Mouse (Mus musculus): ENCODE data around the gene Cxcl9.
"Not testable (repeated sequence)": the region's sequence is repeated elsewhere in the genome, so short reads cannot be mapped to it uniquely, and the experiment has no call there.

The Cxcl9 gene

DNA sequence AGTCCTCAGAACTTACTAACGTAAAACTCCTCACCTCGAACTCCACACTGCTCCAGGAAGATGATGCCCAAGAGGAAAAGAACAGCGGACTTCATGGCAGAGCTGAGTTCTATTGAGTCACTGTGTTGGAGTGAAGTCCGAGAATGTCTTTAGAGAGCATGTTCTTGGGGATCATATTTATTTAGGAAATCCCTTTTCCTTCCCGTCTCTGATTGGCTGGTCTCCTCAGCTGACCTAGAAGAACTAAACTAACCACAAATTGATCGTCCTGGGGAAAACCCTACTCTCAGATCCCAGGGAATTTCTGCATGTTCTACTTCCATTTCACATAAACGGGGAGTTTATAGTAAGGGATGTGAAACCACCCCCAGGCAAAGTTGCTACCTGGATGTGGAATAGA, at the start of gene Cxcl9:
Gene Cxcl9, minus strand, starts transcription at position 151 of the 400 bp plus-strand sequence.
- no peak for DNase-seq (ENCODE audit: extremely low read depth, low read depth)

DNA sequence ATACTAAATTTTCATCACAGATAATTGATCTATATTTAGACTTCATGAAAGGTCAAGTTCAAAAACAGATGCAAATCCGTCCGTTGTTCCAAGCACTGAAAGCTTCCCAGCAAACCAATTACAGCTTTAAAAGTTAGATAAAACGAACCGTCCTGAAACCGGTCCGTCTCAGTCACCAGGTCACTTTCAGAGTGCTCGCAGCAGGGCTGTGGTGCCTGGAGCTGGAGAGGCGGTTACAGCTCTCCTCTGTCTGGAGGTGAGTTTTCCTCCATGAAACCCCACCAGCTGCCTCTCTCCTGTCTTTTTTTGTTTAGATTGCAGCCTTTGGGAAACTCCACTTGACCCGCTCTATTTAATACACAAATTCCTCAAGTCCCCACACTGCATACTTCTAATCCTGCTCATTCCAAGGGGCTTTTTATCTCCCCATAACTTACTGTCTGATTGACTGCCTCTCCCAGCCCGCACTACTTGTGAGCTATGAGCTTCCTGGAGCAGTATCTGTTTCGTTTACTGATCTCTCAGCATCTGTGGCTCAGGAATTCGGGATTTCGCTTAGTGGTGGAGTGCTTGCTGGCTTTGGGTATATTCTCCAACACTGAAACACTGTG, 49.0 kb upstream of the Cxcl9 start:
- DNase-seq (ENCODE audit: extremely low read depth, low read depth) = no peak

DNA sequence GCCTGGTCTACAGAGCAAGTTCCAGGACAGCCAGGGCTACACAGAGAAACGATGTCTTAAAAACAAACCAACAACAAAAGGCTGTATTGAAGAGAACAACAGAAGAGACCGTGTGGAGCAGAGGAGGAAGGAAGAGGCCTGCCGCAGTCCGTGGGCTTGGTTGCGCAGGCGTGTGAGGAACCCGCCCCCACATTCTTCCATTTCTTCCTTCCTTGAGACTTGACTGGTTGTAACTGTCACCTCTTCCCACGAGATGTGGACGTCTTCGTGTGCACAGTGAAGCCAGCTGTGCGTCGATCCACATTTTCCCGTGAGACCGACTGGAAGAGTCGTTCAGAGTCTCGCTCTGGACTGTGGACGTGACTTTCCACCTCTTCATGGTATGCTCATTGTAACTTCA, 47.5 kb upstream of the Cxcl9 start:
- no peak for DNase-seq (ENCODE audit: extremely low read depth, low read depth)

DNA sequence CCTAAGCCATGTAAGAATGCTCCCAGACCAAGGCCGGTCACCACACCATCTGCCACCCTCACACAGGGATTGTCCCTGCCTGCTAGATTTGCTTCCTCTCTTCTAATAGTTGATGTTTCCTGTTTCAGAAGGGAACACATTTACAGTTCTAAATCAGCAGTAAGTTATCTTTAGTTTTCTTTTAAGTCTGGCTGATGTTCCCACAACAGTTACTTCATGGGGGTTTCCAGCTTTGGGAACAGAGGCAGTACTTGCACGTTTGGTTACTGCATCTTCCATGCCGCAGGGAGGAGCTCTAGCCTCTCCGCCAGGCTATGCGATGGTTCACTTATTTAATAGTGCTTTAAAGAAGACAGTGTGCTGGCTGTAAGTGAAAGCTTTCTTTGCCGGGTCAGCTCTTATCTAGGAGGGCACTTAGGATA, 46.9 kb upstream of the Cxcl9 start:
- no peak for DNase-seq (ENCODE audit: extremely low read depth, low read depth)

DNA sequence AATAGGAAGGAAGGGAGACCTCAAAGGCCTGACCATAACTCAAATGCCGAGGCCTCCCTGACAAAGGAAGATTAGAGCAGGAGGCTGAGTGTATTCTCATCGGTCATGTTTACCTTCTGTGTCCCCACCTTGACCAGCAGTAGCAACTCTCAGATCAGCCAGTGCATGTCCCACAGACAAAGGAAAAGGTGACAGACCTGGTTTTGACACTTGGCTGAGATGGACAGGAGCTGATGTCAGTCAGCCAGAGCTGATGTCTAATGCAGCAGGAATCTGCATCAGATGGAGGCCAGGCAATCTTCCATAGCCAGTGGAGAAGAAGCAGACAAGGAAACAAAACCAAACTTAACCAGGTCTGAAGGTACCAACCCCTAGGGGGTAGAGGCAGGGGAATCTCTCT, 44.7 kb upstream of the Cxcl9 start:
- no peak for DNase-seq (ENCODE audit: extremely low read depth, low read depth)

DNA sequence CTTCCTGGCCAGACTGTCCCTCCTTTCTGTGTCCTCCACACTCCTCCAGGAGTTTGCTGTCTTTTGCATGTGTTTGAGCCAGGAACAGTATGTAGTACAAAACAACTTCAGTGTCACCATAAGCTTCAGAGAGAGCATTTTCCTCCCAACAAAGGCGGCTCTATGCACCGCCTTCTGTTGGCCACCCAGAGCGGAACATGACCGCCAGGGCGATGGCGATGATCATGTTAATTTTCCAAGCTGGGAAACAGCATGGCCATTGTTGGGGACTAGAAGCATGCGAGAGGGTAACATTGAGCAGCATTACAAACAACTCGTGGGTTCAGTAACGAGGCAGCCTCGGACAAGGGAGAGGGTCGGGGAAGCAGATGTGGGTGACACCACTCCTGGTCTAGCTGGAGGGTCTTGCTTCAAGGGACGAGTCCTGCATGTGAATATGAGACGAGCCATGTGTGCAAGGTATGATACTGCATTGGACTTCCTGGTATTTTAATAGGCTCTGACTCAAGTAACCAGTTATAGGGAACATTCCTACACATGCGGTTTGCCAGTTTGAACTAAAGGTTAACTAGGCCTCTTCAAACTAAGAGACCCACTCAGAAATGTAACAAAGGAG, 43.6 kb upstream of the Cxcl9 start:
- DNase-seq (ENCODE audit: extremely low read depth, low read depth) = no peak

DNA sequence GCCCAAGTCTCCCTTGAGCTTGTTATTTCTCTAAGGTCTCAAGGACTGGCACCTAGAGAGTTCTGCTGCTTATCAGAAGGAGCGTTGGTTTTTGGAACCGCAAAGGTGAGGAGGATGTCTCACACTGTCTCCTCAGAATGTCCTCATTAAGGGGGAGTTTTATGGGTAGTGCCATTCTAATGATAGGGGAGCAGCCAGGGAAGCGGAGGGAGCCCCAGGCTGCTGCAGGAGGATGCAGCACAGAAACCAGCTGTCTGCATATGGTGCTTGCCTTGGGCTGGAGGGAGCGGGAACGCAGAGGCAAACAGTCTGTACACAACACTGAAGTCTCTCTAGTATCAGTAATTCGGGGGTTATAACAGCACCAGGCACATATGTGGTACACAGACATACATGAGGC, 43.0 kb upstream of the Cxcl9 start:
- DNase-seq (ENCODE audit: extremely low read depth, low read depth) = no peak

DNA sequence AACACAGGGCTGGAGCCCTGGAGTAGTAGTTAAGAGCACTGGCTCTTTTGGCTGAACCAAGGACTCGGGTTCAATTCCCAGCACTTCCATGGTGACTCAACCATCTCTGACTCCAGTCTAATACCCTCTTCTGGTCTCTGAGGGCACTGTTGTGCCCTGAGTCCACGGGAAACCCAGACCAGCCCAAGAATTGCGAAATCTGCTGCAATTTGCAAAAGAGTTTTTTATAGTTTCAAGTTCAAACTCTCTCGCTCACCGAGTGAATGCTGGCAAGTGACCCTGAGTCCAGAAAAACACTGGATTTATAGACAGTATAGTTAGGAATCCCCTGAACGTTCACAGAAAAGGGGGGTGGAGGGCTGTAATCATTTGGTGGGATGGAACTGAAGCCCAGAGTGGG, 42.5 kb upstream of the Cxcl9 start:
- no peak for DNase-seq (ENCODE audit: extremely low read depth, low read depth)

DNA sequence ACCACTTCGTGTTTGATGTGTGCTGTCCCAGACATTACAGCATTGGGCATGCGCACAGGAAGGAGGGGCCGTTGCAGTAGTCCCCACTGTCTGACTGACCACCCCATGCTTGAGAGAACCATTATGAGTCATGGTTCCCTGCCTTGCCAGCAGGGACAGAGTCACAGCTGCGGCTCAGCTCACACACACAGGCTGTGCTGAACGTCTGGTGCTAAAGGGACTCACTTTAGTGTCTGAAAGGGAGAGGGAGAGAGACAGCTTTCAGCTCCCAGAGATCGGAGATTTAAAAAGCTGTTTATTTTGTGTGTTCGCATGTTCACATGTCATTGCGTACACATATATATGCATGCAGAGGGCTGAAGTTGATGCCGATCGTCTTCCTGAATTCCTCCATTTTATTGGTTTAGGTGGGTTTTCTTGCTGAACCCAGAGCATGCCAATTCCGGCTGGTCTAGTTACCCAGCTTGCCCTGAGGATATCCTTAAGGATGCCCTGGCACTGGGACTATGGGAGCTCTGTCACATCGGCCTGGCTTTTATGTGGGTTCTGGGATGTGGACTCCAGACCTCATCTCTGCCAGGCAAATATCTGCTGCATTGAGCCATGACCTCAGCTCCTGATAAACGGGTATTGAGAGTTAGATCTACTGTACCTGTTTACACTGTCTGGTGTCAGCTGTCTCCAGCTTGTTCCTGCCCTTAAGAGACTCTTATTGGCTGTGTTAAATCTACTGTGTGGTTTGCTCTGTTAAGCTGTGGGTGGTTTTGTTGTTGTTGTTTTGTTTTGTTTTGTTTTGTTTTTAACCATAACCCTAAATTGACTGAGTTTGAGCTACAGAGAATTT, 41.5 kb upstream of the Cxcl9 start:
- DNase-seq (ENCODE audit: extremely low read depth, low read depth) = no peak

DNA sequence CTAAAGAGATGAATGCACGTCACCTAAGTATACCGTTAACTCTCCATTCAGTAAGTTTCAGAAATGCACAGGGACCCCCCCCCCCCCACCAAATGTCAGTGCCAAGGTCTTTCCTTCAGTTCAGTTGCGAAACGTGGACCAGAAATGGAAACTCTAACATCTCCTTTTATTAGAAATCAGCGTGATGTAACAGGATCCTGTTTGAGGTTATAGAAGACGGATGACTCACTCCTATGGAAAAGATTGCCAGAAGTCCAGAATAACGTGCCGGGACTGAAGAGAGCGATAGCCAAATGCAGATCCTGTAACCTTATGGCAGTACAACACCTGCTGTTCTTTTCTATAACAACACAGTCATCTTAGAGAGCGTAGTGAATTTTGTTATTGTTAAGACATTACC, 40.5 kb upstream of the Cxcl9 start:
- DNase-seq (ENCODE audit: extremely low read depth, low read depth) = no peak

DNA sequence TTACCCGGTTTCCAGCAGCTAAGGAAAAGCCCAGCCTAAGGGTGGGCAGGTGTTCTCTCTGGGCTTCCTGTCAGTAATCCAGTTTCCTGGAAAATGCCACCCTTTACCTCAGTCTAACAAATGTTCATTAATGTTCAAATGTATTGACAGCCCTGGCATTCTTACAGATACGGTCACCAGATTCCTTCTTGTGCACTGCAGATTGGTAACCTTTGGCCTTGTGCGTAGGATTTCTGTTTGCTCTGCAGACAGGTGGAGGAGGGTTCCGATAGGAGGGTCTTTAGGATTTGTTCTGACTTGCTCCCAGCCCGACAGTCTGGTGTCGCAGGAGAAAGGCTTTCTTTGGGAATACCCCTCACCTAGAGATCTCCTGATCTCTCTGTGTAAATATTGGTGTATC, 38.7 kb upstream of the Cxcl9 start:
- DNase-seq (ENCODE audit: extremely low read depth, low read depth) = no peak

DNA sequence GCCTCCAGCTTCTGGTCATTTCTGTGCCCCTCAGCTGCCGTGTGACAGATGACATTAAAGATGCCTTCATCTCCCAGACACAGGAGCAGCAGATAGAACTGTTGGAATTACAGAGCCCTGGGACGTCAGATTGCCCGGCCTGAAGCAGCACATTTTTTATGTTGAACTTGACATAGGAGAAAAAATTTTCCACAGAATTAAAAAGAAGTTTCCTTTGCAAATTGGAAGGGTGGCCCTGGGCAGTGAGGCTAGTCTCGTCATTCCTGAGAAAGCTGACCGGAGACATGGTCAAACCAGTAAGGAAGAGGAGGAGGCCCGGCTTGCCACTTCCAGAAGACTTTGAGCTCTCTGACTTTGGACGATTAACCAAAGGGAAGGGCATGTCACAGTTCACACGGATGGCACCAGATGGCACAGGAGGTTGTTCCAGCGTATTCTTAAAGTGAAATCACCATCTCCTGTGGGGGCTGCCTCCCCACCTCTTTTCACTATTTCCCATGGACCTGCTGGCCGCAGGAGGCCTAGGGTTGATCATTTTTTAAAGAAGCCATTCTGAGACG, 37.3 kb upstream of the Cxcl9 start:
- DNase-seq (ENCODE audit: extremely low read depth, low read depth) = no peak

DNA sequence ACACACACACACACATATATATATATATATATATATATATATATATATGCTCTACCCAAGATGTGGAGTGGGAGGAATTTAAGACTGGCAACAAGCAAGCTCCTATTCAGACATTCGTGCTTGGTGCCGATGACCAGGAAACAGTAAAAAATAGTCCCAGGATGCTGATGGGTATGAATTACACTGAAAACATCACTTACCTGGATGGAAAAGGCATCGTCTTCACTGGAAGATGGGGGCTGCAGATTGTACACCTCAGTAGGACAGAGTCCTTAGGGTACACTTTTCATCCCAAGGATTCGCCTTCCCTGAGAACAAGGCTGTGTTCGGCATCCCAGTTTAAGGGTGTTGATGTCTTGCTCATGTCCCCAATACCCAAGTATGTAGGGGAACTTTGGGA, 36.1 kb upstream of the Cxcl9 start:
- DNase-seq (ENCODE audit: extremely low read depth, low read depth) = no peak

DNA sequence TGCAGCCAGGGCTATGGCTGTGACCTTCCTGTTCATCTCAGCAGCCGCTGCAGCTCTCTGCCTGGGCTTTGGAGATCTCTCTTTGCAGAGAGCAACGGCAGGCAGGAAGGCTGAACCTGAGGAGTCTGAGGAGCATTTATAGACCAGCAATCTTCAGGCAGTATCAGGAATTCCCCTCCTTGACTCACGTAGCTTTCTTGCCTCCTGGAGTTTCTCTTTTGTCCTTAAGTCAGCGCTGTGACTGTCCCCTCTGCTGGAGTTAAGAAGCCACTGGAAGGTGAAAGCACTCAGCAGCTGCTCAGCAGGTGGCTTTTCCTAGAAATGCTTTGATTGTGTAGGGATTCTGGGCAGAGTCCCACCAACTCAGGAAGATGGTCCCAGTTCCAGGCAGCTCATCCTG, 35.3 kb upstream of the Cxcl9 start:
- no peak for DNase-seq (ENCODE audit: extremely low read depth, low read depth)

DNA sequence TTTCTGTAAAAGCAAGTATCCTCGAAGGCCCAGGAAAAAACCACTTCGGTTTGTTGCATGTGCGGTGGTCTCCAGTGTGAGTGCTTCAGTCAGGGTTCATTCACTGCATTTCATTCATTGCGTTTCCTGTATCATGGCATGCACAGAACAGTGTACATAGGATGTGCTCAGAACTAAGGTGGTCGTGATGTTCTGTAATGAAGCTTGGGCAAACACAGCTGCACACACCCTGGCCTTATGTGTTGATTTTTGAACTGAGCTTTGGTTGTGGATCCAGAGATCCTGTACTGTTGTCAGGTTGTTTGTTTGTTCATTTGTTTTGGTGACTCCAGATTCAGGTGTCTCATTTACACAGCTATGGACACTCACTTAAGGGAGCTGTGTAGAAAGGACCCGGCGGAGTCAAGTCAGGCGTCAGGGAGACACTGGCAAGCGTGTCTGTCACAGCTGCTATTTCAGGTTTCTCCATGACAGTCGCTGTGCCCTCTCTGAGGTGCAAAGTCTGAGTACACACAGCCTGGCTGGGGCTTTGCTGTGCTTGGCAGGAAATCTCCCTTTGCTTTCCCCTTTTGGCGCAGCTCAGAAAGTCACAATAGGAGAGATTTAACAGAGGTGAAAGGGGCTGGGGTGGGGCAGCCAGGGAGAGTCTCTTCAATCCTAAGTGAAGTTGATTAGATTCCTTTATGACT, 31.0 kb upstream of the Cxcl9 start:
- DNase-seq (ENCODE audit: extremely low read depth, low read depth) = no peak

DNA sequence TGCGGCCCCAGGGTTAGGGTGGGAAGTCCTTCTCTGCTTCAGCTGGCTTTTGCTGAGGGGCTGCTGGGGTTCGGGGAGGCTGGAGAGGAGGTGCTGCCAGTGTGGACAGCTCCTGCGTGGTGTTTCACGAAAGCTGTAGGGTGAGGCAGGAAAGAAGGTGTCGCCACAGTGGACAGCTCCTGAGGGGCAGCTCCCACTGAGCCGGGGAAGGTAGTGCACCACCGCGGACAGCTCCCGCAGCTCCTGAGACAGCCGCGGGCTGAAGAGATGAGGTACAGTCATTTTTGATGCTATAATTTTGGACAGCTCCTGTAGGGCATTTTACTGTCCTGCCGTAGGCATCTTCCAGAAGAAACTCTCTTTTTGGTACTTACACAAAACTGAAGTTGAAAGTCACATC, 30.2 kb upstream of the Cxcl9 start:
- DNase-seq (ENCODE audit: extremely low read depth, low read depth) = no peak

DNA sequence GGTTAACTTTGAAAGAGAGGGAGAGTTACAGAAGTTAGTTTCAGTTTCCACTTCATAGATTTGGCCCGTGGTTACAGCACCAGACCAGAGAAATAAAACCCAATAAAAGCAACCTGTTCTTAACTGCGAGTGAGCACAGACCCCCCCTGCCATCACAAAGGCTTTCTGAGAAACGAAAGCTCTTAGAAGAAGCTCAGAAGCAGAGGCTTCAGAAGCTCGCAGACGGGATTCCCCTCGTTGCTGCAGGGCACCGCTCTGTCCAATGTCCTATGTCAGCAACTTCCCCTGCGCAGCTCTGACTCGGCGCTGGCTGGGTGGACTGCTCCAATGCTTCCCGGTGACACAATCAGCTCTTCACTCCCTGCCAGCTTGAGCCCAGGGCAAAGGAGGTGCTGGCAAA, 25.6 kb upstream of the Cxcl9 start:
- DNase-seq (ENCODE audit: extremely low read depth, low read depth) = peak; percentile 60

DNA sequence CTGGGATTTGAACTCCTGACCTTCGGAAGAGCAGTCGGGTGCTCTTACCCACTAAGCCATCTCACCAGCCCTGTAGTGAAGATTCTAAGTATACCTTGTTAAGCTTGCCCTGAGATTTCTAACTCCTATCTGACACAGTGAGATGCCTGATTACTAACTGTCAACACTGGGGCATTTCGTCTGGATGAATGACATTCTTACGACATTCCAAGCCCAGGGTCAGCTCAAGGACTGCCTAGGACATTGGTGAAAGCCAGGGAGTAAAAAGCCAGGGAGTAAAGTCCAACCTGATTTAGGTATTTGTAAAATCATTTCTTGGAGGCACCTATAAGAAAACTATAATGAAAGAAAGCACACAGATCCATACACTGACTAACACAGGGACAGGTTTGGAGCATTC, 24.8 kb upstream of the Cxcl9 start:
- DNase-seq (ENCODE audit: extremely low read depth, low read depth) = not testable (repeated sequence)

DNA sequence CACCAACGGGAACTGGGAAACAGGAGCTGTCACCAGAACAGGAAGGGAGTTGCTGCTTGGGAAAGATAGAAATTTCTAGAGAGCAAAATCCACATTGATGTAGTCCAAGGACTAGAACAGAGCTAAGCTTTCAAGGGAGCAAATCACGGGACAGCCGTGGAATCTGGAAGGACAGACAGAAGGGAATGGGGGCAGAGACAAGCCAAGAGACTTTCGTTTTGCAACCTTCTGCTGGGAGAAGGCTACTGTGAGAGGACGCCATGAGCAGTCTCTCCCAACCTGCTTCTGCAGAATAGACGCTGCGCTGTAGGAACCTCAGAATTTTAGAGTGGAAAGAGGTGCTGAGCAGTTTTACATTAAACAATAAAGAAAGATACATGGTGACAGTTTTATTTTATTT, 21.9 kb upstream of the Cxcl9 start:
- no peak for DNase-seq (ENCODE audit: extremely low read depth, low read depth)

DNA sequence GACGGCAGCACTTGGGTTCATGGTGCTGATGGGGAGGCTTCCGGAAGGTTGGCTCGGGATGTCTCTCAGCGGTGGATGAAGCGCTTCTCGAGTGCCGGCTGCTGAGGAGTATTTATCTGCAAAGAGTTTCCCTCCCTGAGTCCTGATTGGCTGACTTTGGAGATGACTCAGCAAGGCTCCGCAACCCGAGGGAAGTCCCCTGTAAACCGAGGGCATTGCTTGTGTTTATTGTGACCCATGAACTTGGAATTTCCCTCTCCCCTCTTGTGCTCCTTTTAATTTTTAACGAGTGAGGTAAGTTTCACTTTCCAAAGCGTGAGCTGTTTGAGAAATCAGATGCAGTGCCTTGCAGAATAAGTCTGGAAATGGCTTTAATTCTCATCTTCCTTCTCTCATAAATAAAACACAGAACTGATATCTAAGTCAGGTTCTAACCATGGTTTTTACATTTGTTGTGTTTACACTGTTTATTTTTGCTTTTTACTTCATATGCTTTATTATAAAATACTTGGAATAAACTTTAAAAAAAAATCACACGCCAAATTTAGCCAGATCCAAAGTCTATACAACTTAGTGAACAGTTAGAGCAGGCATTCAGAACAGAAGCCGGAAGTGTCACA, 21.0 kb upstream of the Cxcl9 start, which contains the start of gene Cxcl10:
Gene Cxcl10, minus strand, starts transcription at position 96 of the 620 bp plus-strand sequence.
- peak; percentile 72 for DNase-seq (ENCODE audit: extremely low read depth, low read depth)

DNA sequence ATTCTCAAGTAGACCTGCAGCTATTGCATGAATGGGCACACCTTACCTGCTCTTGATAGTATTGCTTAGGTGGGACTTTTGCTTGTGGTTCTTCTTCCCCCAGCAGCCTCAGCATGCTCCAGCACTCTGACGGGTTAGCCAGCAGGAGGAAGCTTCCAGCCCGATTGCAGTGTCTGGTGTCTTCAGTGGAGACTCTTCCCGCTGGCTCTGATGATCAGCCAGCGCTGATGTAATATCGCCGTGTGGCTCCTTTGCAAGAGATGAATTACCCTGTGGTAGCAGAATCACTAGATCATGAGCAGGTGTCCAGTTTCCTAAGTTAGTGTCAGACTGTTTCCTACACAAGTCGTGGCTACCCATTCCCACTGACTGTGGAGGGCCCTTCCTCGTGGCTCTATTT, 17.1 kb upstream of the Cxcl9 start:
- no peak for DNase-seq (ENCODE audit: extremely low read depth, low read depth)

All from MEL-GATA-1-ER (cell line).